Mouse (Mus musculus) E14TG2a.4 (cell line): ENCODE data around the gene Bscl2.

Experiments
- CTCF ChIP-seq: conservative IDR thresholded peaks from 2 replicates; pipeline ENCODE4 v1.5.1; 2014; ENCODE audit warnings: low read length
- NANOG ChIP-seq: IDR thresholded peaks from 2 replicates; pipeline ENCODE4 v1.6.1; 2014; ENCODE audit warnings: borderline replicate concordance, low read length, mixed read lengths
- POU5F1 ChIP-seq: IDR thresholded peaks from 2 replicates; pipeline ENCODE4 v1.6.1; 2014; ENCODE audit warnings: low read length, borderline replicate concordance

DNA sequence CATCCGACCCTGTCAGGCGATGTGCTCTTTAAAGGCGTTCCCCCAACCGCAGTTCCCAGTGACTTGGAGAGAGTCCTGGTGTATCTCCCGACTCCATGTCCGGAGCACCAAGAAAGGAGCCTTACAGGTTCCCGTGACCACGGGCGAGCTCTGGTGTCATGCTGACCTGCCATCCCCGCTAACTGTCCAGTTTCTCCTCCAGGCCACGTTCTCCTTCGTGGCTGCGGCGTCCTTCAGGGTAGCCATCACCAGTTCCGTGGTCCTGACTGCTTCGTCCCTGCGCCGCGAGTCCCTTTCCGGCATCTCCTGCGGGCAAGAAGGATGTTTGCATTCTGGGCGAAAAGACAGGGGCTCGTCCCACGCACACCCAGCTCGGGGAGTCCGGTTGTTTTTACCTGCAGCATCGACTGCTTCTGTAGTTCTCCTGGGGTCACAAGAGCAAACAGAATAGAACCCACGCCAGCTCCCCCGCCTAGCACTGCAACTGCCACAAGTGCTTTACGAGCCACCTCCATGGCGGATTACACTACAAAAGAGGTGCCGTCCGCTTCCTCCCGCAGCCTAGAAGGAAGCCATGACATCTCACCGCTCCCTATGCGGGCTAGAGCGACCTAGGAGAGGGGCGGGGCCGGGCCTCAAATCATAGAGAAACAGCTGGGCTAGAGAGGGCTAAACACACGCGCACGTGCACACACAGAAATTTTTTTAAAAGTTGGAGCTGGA, 43.2 kb downstream of the Bscl2 start, which contains the start of gene Uqcc3:
- no peak for TF ChIP-seq CTCF
- no peak for TF ChIP-seq NANOG
- no peak for TF ChIP-seq POU5F1
